Mouse (Mus musculus) kidney, postnatal 0 days (tissue): Measurements from ENCODE around the gene Aldoc. TPM values are rescaled to one million over a fixed set of nuclear protein-coding genes. Genes with fewer than 3 reads are reported as not detected.

Experiments
- ATAC-seq: fragments of 200-750 bp; cut with Nextera tagmentation; replicated peaks from 2 replicates; pipeline ENCODE4 v1.8.0; 2017; ENCODE audit warnings: low read depth, moderate number of reproducible peaks, moderate TSS enrichment, moderate library complexity; ENCODE audit not compliant: low FRiP score
- DNase-seq: peaks from one replicate; pipeline ENCODE4 v3.0.0-alpha.2; 2016; ENCODE audit warnings: low spot score
- H3K27ac ChIP-seq: fragments of 300-500 bp; sonication (generic); 2 replicates; pipeline ENCODE4 v1.5.1; 2014; ENCODE audit warnings: mild to moderate bottlenecking
- H3K27me3 ChIP-seq: fragments of 300-500 bp; sonication (generic); 2 replicates; pipeline ENCODE4 v1.6.1; 2014; ENCODE audit warnings: low read length, mixed read lengths; ENCODE audit not compliant: insufficient read depth
- H3K36me3 ChIP-seq: fragments of 300-500 bp; sonication (generic); 2 replicates; pipeline ENCODE4 v1.6.1; 2014; ENCODE audit warnings: low read length, mixed read lengths; ENCODE audit not compliant: insufficient read depth
- H3K4me1 ChIP-seq: fragments of 300-500 bp; sonication (generic); replicated peaks from 2 replicates; pipeline ENCODE4 v1.6.1; 2014; ENCODE audit warnings: antibody characterized with exemption, low read length, mixed read lengths; ENCODE audit not compliant: insufficient read depth
- H3K4me2 ChIP-seq: fragments of 300-500 bp; sonication (generic); 2 replicates; pipeline ENCODE4 v1.6.1; 2014; ENCODE audit warnings: mild to moderate bottlenecking, low read length, moderate library complexity, mixed read lengths
- H3K4me3 ChIP-seq: fragments of 300-500 bp; sonication (generic); replicated peaks from 2 replicates; pipeline ENCODE4 v1.5.1; 2014; ENCODE audit warnings: low read depth, low read length
- H3K9ac ChIP-seq: fragments of 300-500 bp; sonication (generic); 2 replicates; pipeline ENCODE4 v1.6.1; 2014; ENCODE audit warnings: low read depth, low read length
- H3K9me3 ChIP-seq: fragments of 300-500 bp; sonication (generic); replicated peaks from 2 replicates; pipeline ENCODE4 v1.6.1; 2016; ENCODE audit warnings: low read length, inconsistent platforms, mixed read lengths
- CTCF ChIP-seq: IDR thresholded peaks from 2 replicates; pipeline ENCODE4 v1.5.1; 2016; ENCODE audit warnings: antibody characterized with exemption, low read depth, mild to moderate bottlenecking, moderate library complexity
- WGBS: fragments of 180-500 bp; shearing (Covaris S2); extraction: QIAGEN DNeasy Blood & Tissue Kit; methylation state at CpG from one replicate; pipeline ENCODE4 v1.1.7; 2014; 5-methylcytosine and 5-hydroxymethylcytosine counted together
- polyA plus RNA-seq: library from polyadenylated mRNA; unstranded; fragments of >200 nt; fragmentation: Nextera tagmentation; extraction: Ambion mirVana; gene quantifications from 2 replicates; pipeline ENCODE4 v1.2.1, GENCODE M21; 2015

The Aldoc gene
- polyA plus RNA-seq, 1 experiment from 2014 or later = 13.0 TPM

GRCm38 (mm10) chr11:78343381-78344327 lies 20.9 kb downstream of the Aldoc start, which contains the start of gene Unc119:
Gene Unc119 (plus strand): TSS chr11:78343482.
- Histone ChIP-seq H3K9ac (peak within 1 kb of the TSS; percentile 72), H3K27me3 (no peaks in the 10 kb centered on the region), H3K4me3 (peak within 1 kb of the TSS; percentile 79), H3K27ac (peak within 1 kb of the TSS; percentile 65), H3K36me3 (0 out of 2 replicates have a peak, but pooled peaks cover 9% of the 10 kb centered on the region), H3K9me3 (no peaks in the 10 kb centered on the region), H3K4me2 (peak within 1 kb of the TSS; percentile 80), H3K4me1 (peaks cover 11% of the 10 kb centered on the region; the same call in 1 of the 2 replicates)
- no peak for TF ChIP-seq CTCF
- ATAC-seq = peak; percentile 64
- WGBS = under 1% methylated on average over 45 of the region's 66 CpGs
- peak; percentile 75 for DNase-seq

- Histone ChIP-seq H3K4me2 (peak overlapping the region; percentile 80), H3K27me3 (no peaks in the 10 kb centered on the region), H3K9me3 (no peaks in the 10 kb centered on the region), H3K27ac (no peak overlapping the region), H3K9ac (peak overlapping the region; percentile 72), H3K4me1 (peaks cover 11% of the 10 kb centered on the region; the same call in 1 of the 2 replicates), H3K36me3 (0 out of 2 replicates have a peak, but pooled peaks cover 3% of the 10 kb centered on the region), H3K4me3 (peak overlapping the region; percentile 79)
- no peak for TF ChIP-seq CTCF
- ATAC-seq = no peak
- DNase-seq = no peak
- 68% methylated on average over 6 of the region's 6 CpGs for WGBS
Measured at GRCm38 (mm10) chr11:78344328-78344889, 21.6 kb downstream of the Aldoc start.

- no peaks in the 10 kb centered on the region for H3K27me3 ChIP-seq
- 39% methylated on average over 8 of the region's 8 CpGs for WGBS
- peaks cover 11% of the 10 kb centered on the region; the same call in 1 of the 2 replicates for H3K4me1 ChIP-seq
- no peak overlapping the region for H3K4me3 ChIP-seq
- DNase-seq (peak; percentile 70), ATAC-seq (no peak)
- H3K4me2 ChIP-seq = 0 out of 2 replicates have a peak overlapping the region, but pooled peaks have one; percentile 14
- no peak for TF ChIP-seq CTCF
- H3K36me3 ChIP-seq = 0 out of 2 replicates have a peak, but pooled peaks cover 3% of the 10 kb centered on the region
- no peaks in the 10 kb centered on the region for H3K9me3 ChIP-seq
- H3K27ac ChIP-seq = 0 out of 2 replicates have a peak overlapping the region, but pooled peaks have one; percentile 19
- H3K9ac ChIP-seq = 0 out of 2 replicates have a peak overlapping the region, but pooled peaks have one; percentile 13
Measured at GRCm38 (mm10) chr11:78344890-78345715, 22.3 kb downstream of the Aldoc start.

GRCm38 (mm10) chr11:78345801-78346200 lies 23.0 kb downstream of the Aldoc start:
- TF ChIP-seq CTCF = no peak
- Histone ChIP-seq H3K36me3 (0 out of 2 replicates have a peak, but pooled peaks cover 3% of the 10 kb centered on the region), H3K9ac (no peak overlapping the region), H3K27ac (no peak overlapping the region), H3K4me1 (peaks cover 11% of the 10 kb centered on the region; the same call in 1 of the 2 replicates), H3K9me3 (no peaks in the 10 kb centered on the region), H3K4me2 (no peak overlapping the region), H3K4me3 (no peak overlapping the region), H3K27me3 (no peaks in the 10 kb centered on the region)
- no peak for DNase-seq
- no peak for ATAC-seq
- 83% methylated on average over 7 of the region's 7 CpGs for WGBS

GRCm38 (mm10) chr11:78346326-78347069 lies 23.7 kb downstream of the Aldoc start:
- DNase-seq (no peak), ATAC-seq (no peak)
- Histone ChIP-seq H3K27ac (no peak overlapping the region), H3K9me3 (no peaks in the 10 kb centered on the region), H3K27me3 (no peaks in the 10 kb centered on the region), H3K9ac (no peak overlapping the region), H3K36me3 (0 out of 2 replicates have a peak, but pooled peaks cover 3% of the 10 kb centered on the region), H3K4me1 (peaks cover 11% of the 10 kb centered on the region; the same call in 1 of the 2 replicates), H3K4me3 (no peak overlapping the region), H3K4me2 (no peak overlapping the region)
- 79% methylated on average over 6 of the region's 6 CpGs for WGBS
- no peak for TF ChIP-seq CTCF
